Mouse (Mus musculus) megakaryocyte-erythroid progenitor cell, adult 5 weeks (primary cell): Measurements from ENCODE around the gene Lrrfip2. TPM values are rescaled to one million over a fixed set of nuclear protein-coding genes. Genes with fewer than 3 reads are reported as not detected.

Experiments
- polyA plus RNA-seq: library from polyadenylated mRNA; stranded (reverse); fragments of >175 nt; gene quantifications from 2 replicates; pipeline ENCODE4 v1.2.3, GENCODE M21; 2012

Lrrfip2 gene
- polyA plus RNA-seq = 23.1 and 24.7 TPM in 2 replicates

DNA sequence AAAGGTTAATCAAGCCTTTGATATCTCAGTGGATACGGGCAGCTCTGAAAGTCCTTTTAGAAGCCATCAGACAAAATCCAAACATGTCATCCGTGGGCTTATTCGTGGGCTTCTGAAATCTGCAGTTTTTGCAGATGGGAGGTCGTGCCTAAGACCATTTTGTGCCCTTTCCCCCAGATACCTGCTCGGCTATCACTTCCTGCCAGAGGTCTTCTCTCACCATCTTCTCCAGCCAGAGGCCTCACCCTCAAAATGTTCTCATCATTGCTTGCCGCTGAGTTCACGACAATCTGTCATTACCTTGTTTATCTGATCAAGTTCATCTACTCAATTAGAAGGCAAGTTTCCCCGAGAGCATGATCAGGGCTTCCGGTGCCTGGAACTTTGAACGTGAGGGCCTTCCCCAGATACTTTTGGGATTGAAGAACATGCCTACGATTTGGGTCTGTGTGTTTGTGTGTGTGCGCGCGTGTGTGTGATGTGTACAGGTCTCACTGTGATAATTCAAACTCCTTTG lies at the start of gene Lrrfip2:
Lrrfip2 (plus strand) TSS at position 467 of the 517 bp plus-strand sequence.

GRCm38 (mm10) chr9:111271434-111272160 lies 154.2 kb downstream of the Lrrfip2 start, which contains the start of the genes Mlh1 and Epm2aip1:
TSS of gene Mlh1 (minus strand) at chr9:111271791.
TSS of gene Epm2aip1 (plus strand) at chr9:111271929.

Other genes starting within 250 kb of the Lrrfip2 start
- 3.9 and 6.0 TPM in 2 replicates for gene Als2cl, start 237.7 kb upstream of the Lrrfip2 start, polyA plus RNA-seq
- gene Tmie, start 237.5 kb upstream of the Lrrfip2 start, polyA plus RNA-seq = 0.35 and 0.51 TPM in 2 replicates
- not detected in 2 replicates for gene Fam240a, start 200.7 kb upstream of the Lrrfip2 start, polyA plus RNA-seq
- gene Tdgf1, start 171.4 kb upstream of the Lrrfip2 start, polyA plus RNA-seq = not detected in 2 replicates
- gene Lrrc2, start 166.0 kb upstream of the Lrrfip2 start, polyA plus RNA-seq = not detected in 2 replicates
- gene Rtp3, start 127.0 kb upstream of the Lrrfip2 start, polyA plus RNA-seq = 0.12 TPM in 1 of 2 replicates, not detected in the other
- 68.7 and 71.6 TPM in 2 replicates for gene Ltf, start 98.3 kb upstream of the Lrrfip2 start, polyA plus RNA-seq
- 1.3 and 1.6 TPM in 2 replicates for gene Ccrl2, start 60.1 kb upstream of the Lrrfip2 start, polyA plus RNA-seq
- gene Mlh1, start 154.2 kb downstream of the Lrrfip2 start, polyA plus RNA-seq = 5.7 and 7.1 TPM in 2 replicates
- gene Epm2aip1, start 154.3 kb downstream of the Lrrfip2 start, polyA plus RNA-seq = 2.1 TPM in 2 replicates
- gene Trank1, start 194.1 kb downstream of the Lrrfip2 start, polyA plus RNA-seq = 0.01 TPM in 2 replicates